Mouse (Mus musculus): ENCODE measurements around the gene Plin4. TPM values are rescaled to one million over a fixed set of nuclear protein-coding genes. Genes with fewer than 3 reads are reported as not detected.
A peak's percentile ranks its signal among the peaks of the same experiment; 100 is the strongest.

Plin4 gene
- polyA plus RNA-seq, 1 experiment = 0.30 TPM

DNA sequence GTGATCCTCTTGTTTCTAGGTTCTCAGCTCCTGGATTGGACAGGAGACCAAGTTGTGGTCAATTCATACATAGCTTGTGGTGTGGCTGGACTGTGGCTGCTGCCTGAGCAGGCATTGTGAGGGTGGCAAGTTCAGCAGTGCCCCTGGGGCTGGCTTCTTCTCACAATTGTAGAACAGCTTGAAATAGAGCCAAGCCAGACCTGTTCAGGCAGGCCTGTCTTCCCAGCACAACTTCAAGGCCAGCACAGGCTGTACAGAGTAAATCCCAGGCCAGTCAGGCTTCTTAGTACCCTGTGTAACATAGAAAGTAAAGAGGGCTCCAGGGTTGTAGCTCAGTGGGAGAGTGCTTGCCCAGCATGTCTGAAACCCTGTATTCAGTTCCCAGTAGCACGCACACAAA, 16.8 kb downstream of the Plin4 start:
- Histone ChIP-seq H3K36me3 (ENCODE audit: control insufficient read depth, insufficient read depth) (peaks cover 8% of the 10 kb centered on the region), H3ac (ENCODE audit: control insufficient read depth, insufficient read length) (no peak overlapping the region), H3K27me3 (ENCODE audit: control insufficient read depth, insufficient read depth, insufficient read length) (no peaks in the 10 kb centered on the region), H3K79me2 (ENCODE audit: control insufficient read depth, insufficient read depth) (no peaks in the 10 kb centered on the region), H3K4me2 (ENCODE audit: low read depth) (no peak overlapping the region), H3K4me3 (no peak overlapping the region)
- TF ChIP-seq CEBPB (IDR thresholded peaks at IDR 0.05; ENCODE audit: insufficient read depth, poor library complexity, severe bottlenecking) = no peak
- no peak for TF ChIP-seq MYOD1 (IDR thresholded peaks at IDR 0.05; ENCODE audit: control insufficient read depth in 1 of 3, insufficient read length in 2 of 3, low read depth in 2 of 3)
- TF ChIP-seq MYOG (IDR thresholded peaks at IDR 0.05; ENCODE audit: control insufficient read depth in 1 of 3, insufficient read depth in 1 of 3, insufficient read length in 2 of 3, low read depth in 2 of 3) = no peak
- TF ChIP-seq MAX (IDR thresholded peaks at IDR 0.05; ENCODE audit: low read depth) = no peak
- TF ChIP-seq E2F4 (IDR thresholded peaks at IDR 0.05; ENCODE audit: insufficient read depth) = no peak
- no peak for TF ChIP-seq POLR2A (IDR thresholded peaks at IDR 0.05; ENCODE audit: insufficient read length, low read depth)

DNA sequence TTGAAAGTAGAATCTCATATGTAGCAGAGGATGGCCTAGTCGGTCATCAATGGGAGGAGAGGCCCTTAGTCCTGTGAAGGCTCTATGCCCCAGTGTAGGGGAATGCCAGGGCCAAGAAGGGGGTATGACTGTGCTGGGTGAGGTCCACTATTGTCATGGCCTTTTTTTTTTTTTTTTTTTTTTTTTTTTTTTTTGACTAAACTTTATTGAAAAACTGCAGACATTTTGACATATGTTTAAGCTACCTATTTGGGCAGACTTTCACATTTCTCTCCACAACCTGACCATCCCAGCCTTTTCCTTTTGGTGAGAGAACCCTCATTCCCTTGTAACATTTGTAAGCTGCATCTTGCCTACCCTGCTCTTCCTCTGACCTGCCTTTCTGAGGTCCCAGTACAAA, 17.3 kb downstream of the Plin4 start:
- TF ChIP-seq E2F4 (IDR thresholded peaks at IDR 0.05; ENCODE audit: insufficient read depth) = no peak
- TF ChIP-seq MAX (IDR thresholded peaks at IDR 0.05; ENCODE audit: low read depth) = no peak
- no peak for TF ChIP-seq TCF3 (IDR thresholded peaks at IDR 0.05; ENCODE audit: insufficient read length, low read depth)
- TF ChIP-seq SRF (IDR thresholded peaks at IDR 0.05; ENCODE audit: control insufficient read depth, insufficient read length, low read depth) = no peak
- no peak for TF ChIP-seq MYOG (IDR thresholded peaks at IDR 0.05; ENCODE audit: control insufficient read depth in 1 of 3, insufficient read depth in 1 of 3, insufficient read length in 2 of 3, low read depth in 2 of 3)
- TF ChIP-seq POLR2A (IDR thresholded peaks at IDR 0.05; ENCODE audit: insufficient read length, low read depth) = no peak
- TF ChIP-seq MYOD1 (IDR thresholded peaks at IDR 0.05; ENCODE audit: control insufficient read depth in 1 of 3, insufficient read length in 2 of 3, low read depth in 2 of 3) = no peak
- TF ChIP-seq CEBPB (IDR thresholded peaks at IDR 0.05; ENCODE audit: insufficient read depth, poor library complexity, severe bottlenecking) = no peak
- TF ChIP-seq USF1 (IDR thresholded peaks at IDR 0.05; ENCODE audit: low read depth) = no peak
- TF ChIP-seq REST (IDR thresholded peaks at IDR 0.05; ENCODE audit: insufficient read depth, insufficient read length) = no peak
- no peak for TF ChIP-seq TCF12 (IDR thresholded peaks at IDR 0.05; ENCODE audit: insufficient read depth, poor library complexity, severe bottlenecking)
- TF ChIP-seq POLR2AphosphoS2 (IDR thresholded peaks at IDR 0.05; ENCODE audit: insufficient read length, low read depth) = no peak
- H3K4me3 ChIP-seq = no peak overlapping the region
- H3K4me2 ChIP-seq (ENCODE audit: low read depth) = no peak overlapping the region

GRCm38 (mm10) chr17:56080781-56081585, 28.6 kb downstream of the Plin4 start:
- Histone ChIP-seq H3K79me2 (ENCODE audit: control insufficient read depth, insufficient read depth) (peaks cover 42% of the 10 kb centered on the region), H3ac (ENCODE audit: control insufficient read depth, insufficient read length) (peak overlapping the region; percentile 53), H3K4me2 (ENCODE audit: low read depth) (peak overlapping the region; percentile 84), H3K4me3 (peak overlapping the region; percentile 68), H3K27me3 (ENCODE audit: control insufficient read depth, insufficient read depth, insufficient read length) (no peaks in the 10 kb centered on the region), H3K36me3 (ENCODE audit: control insufficient read depth, insufficient read depth) (peaks cover 3% of the 10 kb centered on the region)
- no peak for TF ChIP-seq TCF12 (IDR thresholded peaks at IDR 0.05; ENCODE audit: insufficient read depth, poor library complexity, severe bottlenecking)
- TF ChIP-seq TCF3 (IDR thresholded peaks at IDR 0.05; ENCODE audit: insufficient read length, low read depth) = no peak
- TF ChIP-seq MYOG (IDR thresholded peaks at IDR 0.05; ENCODE audit: control insufficient read depth in 1 of 3, insufficient read depth in 1 of 3, insufficient read length in 2 of 3, low read depth in 2 of 3) = no peak
- TF ChIP-seq POLR2A (IDR thresholded peaks at IDR 0.05; ENCODE audit: insufficient read length, low read depth) = no peak
- no peak for TF ChIP-seq CEBPB (IDR thresholded peaks at IDR 0.05; ENCODE audit: insufficient read depth, poor library complexity, severe bottlenecking)
- no peak for TF ChIP-seq USF1 (IDR thresholded peaks at IDR 0.05; ENCODE audit: low read depth)
- no peak for TF ChIP-seq SRF (IDR thresholded peaks at IDR 0.05; ENCODE audit: control insufficient read depth, insufficient read length, low read depth)
- TF ChIP-seq MAX (IDR thresholded peaks at IDR 0.05; ENCODE audit: low read depth) = no peak
- TF ChIP-seq REST (IDR thresholded peaks at IDR 0.05; ENCODE audit: insufficient read depth, insufficient read length) = no peak
- TF ChIP-seq POLR2AphosphoS2 (IDR thresholded peaks at IDR 0.05; ENCODE audit: insufficient read length, low read depth) = no peak
- no peak for TF ChIP-seq MYOD1 (IDR thresholded peaks at IDR 0.05; ENCODE audit: control insufficient read depth in 1 of 3, insufficient read length in 2 of 3, low read depth in 2 of 3)
- TF ChIP-seq E2F4 (IDR thresholded peaks at IDR 0.05; ENCODE audit: insufficient read depth) = no peak

More for the DNA sequence above, 17.3 kb downstream of the Plin4 start:
- peaks cover 8% of the 10 kb centered on the region for H3K36me3 ChIP-seq (ENCODE audit: control insufficient read depth, insufficient read depth)
- no peak overlapping the region for H3ac ChIP-seq (ENCODE audit: control insufficient read depth, insufficient read length)
- H3K27me3 ChIP-seq (ENCODE audit: control insufficient read depth, insufficient read depth, insufficient read length) = no peaks in the 10 kb centered on the region
- no peaks in the 10 kb centered on the region for H3K79me2 ChIP-seq (ENCODE audit: control insufficient read depth, insufficient read depth)

GRCm38 (mm10) chr17:56079921-56080320, 29.7 kb downstream of the Plin4 start:
- Histone ChIP-seq H3K4me2 (ENCODE audit: low read depth) (peak overlapping the region; percentile 84), H3ac (ENCODE audit: control insufficient read depth, insufficient read length) (peak overlapping the region; percentile 53), H3K4me3 (peak overlapping the region; percentile 68), H3K36me3 (ENCODE audit: control insufficient read depth, insufficient read depth) (peaks cover 3% of the 10 kb centered on the region), H3K79me2 (ENCODE audit: control insufficient read depth, insufficient read depth) (peaks cover 39% of the 10 kb centered on the region), H3K27me3 (ENCODE audit: control insufficient read depth, insufficient read depth, insufficient read length) (no peaks in the 10 kb centered on the region)
- TF ChIP-seq E2F4 (IDR thresholded peaks at IDR 0.05; ENCODE audit: insufficient read depth) = no peak
- no peak for TF ChIP-seq MYOG (IDR thresholded peaks at IDR 0.05; ENCODE audit: control insufficient read depth in 1 of 3, insufficient read depth in 1 of 3, insufficient read length in 2 of 3, low read depth in 2 of 3)
- no peak for TF ChIP-seq POLR2A (IDR thresholded peaks at IDR 0.05; ENCODE audit: insufficient read length, low read depth)
- no peak for TF ChIP-seq MAX (IDR thresholded peaks at IDR 0.05; ENCODE audit: low read depth)
- no peak for TF ChIP-seq CEBPB (IDR thresholded peaks at IDR 0.05; ENCODE audit: insufficient read depth, poor library complexity, severe bottlenecking)
- no peak for TF ChIP-seq MYOD1 (IDR thresholded peaks at IDR 0.05; ENCODE audit: control insufficient read depth in 1 of 3, insufficient read length in 2 of 3, low read depth in 2 of 3)
- TF ChIP-seq REST (IDR thresholded peaks at IDR 0.05; ENCODE audit: insufficient read depth, insufficient read length) = no peak
- no peak for TF ChIP-seq TCF3 (IDR thresholded peaks at IDR 0.05; ENCODE audit: insufficient read length, low read depth)
- no peak for TF ChIP-seq SRF (IDR thresholded peaks at IDR 0.05; ENCODE audit: control insufficient read depth, insufficient read length, low read depth)
- TF ChIP-seq TCF12 (IDR thresholded peaks at IDR 0.05; ENCODE audit: insufficient read depth, poor library complexity, severe bottlenecking) = no peak
- no peak for TF ChIP-seq USF1 (IDR thresholded peaks at IDR 0.05; ENCODE audit: low read depth)
- no peak for TF ChIP-seq POLR2AphosphoS2 (IDR thresholded peaks at IDR 0.05; ENCODE audit: insufficient read length, low read depth)

Measured in myocyte (in vitro differentiated cells).